Mouse (Mus musculus) v-Abl transformed pro-B cells (cell line): Measurements from ENCODE around the gene Abca13.
"Not testable (repeated sequence)": the region's sequence is repeated elsewhere in the genome, so short reads cannot be mapped to it uniquely, and the experiment has no call there.

Source experiments
- in situ Hi-C, 2 experiments: fragments of 400-800 bp; cut with MboI; formaldehyde crosslinking; loops; one replicate each; pipeline ENCODE4 v1.15.1; 2025; ENCODE audit not compliant: unreplicated experiment in 2 of 2

Abca13 gene

GRCm38 (mm10) chr11:9285204-9285603 is 93.5 kb downstream of the Abca13 start:
- in situ Hi-C loops = no loop called here

DNA sequence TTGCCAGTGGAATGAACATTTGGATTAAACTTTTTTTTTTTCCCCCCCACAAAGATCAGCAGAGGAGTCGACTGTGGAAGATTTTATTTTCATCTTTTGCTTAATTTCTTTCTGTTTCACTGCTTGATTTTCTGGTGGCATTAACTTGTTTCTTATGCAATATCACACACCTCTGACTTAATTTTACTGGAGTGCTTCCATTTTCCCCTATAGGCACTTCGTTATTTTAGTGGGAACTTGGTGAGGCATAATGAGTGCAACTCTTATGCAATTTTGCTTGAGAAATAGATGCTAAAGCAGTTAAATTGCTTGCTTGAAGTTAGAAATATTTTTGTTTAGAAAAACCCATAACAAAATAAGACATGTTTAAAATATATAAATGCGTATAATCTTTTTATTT is 94.0 kb downstream of the Abca13 start:
- in situ Hi-C loops = no loop called here

DNA sequence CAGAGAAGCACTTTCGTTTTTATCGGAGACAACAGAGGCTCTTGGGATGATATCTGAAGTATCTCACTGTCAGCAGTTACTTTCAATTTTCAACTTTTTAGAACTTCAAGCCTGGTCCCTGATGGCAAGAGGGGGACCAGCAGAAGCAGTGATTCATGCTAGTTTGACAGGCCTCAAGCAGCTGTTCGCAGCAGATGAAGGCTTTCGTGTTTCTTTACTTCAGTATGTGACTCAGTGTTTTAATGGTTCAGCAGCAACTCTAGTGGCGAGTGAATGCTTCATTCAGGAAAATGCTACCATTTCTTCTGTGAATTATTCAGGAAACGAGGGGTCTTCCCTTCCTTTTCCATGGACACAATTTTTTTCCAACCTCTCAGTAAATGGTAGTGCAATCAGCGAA is 99.4 kb downstream of the Abca13 start:
- in situ Hi-C loops = no loop called here

DNA sequence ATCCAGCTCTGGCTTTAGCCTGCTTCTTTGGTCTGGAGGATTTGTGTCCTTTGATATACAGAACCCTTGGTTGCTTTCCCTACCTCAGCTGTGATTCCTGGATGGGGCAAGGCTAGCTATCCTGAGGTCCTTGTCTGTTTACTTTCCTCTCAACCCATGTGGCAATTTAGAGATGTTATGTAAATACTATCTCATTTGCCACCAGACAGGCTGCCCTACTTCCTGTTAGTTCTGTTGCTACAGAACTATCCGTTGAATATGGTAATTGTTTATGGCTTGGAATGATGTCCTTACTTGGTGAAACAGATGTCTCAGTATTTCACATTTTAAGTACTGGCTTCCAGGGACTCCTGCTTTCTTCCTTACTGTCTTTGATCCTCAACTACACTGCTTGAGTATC is 107.9 kb downstream of the Abca13 start:
- in situ Hi-C loops = no loop called here

- in situ Hi-C loops = no loop called here
Observed at GRCm38 (mm10) chr11:9305450-9305849, 113.7 kb downstream of the Abca13 start.

GRCm38 (mm10) chr11:9316545-9316944 is 124.8 kb downstream of the Abca13 start:
- in situ Hi-C loops = loop anchor here in 1 of 2 experiments (10.0 kb wide), 2 partner anchors 1818 to 1918 kb away; no protein-coding TSS in a partner anchor

DNA sequence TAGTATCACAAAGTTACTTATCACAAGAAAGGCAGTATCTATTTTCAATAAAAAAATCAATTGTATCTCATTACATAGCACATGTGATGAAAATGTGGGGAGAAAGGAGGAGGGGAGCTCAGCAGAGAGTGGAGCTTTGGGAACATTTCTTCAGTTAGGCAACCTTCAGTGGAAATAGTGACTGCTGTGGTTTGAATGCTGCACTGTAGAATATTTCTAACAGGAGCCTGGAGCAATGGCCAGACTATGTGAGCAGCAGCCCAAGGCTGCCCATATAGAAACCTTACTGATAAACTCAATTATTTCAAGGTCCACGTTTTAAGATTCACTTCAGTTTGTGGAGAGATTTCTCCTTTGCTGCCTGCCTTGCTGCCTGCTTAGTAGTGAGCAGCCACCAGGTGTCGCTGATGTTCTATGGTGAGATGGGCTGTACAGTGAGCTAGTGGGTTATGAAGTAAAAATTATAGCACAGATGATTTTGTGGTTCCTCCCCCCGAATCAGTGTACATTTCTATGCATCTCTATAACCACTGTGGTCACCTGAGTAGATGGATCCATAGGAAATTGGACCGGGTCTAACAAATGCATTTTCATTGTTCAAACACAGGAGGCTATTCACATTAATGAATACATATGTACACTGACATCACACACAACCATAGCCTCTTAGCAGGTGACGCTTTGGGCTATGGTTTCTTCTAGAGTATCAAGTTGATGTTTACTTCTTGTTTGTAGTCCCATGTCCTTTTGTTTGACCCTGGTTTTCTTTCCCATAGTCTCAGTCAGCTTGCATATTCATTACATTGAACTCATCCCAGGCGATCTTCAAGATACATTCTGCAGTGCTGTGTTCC is 125.6 kb downstream of the Abca13 start:
- in situ Hi-C loops = loop anchor here in 1 of 2 experiments (10.0 kb wide), 2 partner anchors 1817 to 1917 kb away; no protein-coding TSS in a partner anchor

DNA sequence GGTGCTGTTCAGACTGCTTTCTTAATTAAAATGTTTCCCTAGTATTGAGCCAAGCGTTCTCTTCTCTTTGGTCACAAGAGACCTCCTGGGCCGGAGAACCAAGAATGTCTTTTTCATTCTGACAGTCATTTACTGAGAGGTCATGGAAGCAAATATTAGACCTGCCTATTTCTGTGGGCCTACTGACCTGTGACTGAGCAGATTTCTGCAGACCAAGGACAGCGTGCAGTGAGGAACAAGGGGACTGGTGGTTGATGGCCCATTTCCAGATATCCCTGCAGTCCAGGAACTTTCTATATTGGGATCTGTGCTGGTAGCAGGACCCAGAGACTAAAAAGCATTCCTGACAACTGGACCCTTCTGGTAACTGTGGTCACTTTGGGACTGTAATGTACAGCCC is 146.4 kb downstream of the Abca13 start:
- in situ Hi-C loops = no loop called here

- in situ Hi-C loops = no loop called here
Observed at GRCm38 (mm10) chr11:9347724-9348123, 156.0 kb downstream of the Abca13 start.

DNA sequence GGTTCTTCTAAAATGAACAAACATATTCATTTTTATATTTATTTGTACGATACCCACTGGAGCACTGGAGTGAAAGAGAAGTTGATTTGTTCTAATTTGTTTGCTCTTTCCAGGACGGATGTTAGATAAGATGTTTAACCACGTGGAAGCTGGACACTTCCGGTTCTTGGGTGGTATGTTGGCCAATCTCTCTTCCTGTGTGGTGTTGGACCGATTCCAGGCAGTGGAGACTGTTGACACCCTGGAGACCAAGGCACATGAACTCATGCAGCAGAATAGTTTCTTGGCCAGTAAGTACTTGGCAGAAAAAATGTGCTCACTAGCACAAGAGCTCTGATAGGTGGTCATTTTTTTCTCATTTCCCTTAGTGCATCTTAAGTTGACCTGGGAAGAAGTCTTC is 181.4 kb downstream of the Abca13 start:
- in situ Hi-C loops = no loop called here

DNA sequence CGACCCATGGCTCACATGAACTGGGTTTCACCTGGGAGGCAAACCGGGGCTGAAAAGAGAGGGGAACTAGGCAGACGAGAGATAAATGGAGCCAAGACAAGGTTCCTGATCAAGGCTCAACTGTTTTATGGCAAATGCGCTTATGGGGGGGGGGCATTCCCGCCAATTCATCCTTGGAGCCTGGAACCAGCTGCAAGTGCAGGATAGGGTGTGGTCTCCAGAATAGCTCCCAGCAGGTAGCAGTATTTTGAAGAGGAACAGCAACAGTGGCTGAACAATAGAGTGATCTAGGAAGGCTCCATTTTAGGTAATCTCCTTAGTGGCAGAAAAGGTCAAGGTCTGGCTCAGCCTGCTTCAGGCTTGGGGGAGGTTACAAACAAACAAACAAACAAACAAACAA is 182.7 kb downstream of the Abca13 start:
- in situ Hi-C loops = not testable (repeated sequence)

GRCm38 (mm10) chr11:9388520-9388919 is 196.8 kb downstream of the Abca13 start:
- in situ Hi-C loops = no loop called here

DNA sequence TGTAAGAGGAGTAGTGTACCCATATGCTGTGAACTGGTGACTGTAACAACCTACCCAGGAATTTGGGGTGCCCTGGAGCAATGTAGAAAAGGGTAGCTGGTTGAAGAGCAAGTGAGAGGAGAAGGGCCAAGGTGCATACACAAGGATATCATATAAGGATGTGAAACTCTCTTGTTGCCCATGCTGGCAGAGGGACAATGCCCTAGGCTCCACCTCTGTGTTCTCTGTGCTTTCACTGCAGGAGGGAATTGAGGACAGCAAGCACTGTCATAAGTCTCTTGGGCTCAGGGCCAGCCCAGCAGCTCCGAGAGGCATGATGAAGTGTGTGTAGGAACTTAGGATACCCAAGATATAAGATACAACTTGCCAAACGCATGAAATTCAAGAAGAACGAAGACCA is 225.2 kb downstream of the Abca13 start:
- in situ Hi-C loops = no loop called here

GRCm38 (mm10) chr11:9420205-9420604 is 228.5 kb downstream of the Abca13 start:
- in situ Hi-C loops = no loop called here

DNA sequence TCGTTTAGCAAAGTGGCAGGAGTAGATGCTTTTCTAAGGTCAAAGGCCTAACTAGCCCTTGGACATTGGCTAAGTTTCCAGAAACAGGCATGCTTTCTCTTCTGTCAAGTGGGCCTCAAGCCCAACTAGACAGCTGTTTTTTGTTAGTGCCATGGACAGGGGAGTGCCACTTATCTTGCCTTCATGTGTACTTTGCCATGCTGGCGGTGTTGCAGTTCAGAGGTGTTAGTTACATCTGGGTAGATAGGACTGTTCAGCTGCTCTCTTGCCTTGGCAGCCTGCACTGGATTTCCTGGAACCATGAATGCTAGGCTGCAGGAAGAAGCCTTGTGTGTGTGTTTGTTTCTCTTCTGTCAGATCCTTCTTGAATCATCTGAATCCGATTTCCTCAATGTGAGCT is 235.7 kb downstream of the Abca13 start:
- in situ Hi-C loops = no loop called here

DNA sequence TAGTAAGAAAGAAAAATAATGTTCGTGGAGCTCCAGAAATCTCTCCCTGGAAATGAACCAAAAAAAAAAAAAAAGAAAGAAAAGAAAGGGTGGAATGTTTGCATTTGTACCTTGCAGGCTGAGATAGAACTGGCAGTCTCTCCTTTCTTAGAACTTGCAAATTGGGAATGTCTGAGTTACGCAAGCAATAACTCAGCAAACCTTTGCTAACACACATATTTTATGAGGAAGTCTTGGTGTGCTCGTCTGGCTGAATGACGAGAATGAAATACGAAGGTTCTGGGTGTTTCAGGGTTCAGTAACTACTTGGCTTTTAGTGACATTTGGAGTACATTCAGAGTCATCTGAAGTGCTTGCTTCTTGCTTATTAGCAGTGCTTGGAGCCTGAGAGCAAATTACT is 241.1 kb downstream of the Abca13 start:
- in situ Hi-C loops = no loop called here

GRCm38 (mm10) chr11:9436617-9437016 is 244.9 kb downstream of the Abca13 start:
- in situ Hi-C loops = no loop called here

- in situ Hi-C loops = no loop called here
Observed at GRCm38 (mm10) chr11:9439781-9440180, 248.0 kb downstream of the Abca13 start.

- in situ Hi-C loops = no loop called here
Observed at GRCm38 (mm10) chr11:9441192-9441591, 249.4 kb downstream of the Abca13 start.

DNA sequence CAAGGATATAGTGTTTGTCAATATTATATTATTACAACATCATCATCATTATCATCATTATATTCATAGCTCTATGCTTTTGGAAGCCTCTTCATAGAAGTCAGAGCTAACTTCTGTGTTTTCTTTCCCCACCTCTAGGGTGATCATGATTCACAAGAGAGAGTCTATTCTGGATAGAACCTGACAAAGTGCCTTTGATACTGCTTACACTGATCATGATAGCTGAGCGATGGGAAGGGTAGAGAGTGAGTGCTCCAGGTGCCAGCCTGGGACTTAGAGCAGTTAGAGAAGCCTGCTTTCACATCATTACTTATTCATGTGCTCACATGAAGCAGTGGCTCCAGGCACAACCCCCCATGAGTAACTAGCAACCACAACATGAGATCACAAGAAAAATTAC is 280.7 kb downstream of the Abca13 start:
- in situ Hi-C loops = no loop called here

- in situ Hi-C loops = no loop called here
Observed at GRCm38 (mm10) chr11:9481511-9481910, 289.8 kb downstream of the Abca13 start.

- in situ Hi-C loops = no loop called here
Observed at GRCm38 (mm10) chr11:9500326-9501142, 308.8 kb downstream of the Abca13 start.
